Mouse (Mus musculus): ENCODE results near the gene Med31. TPM values are rescaled to one million over a fixed set of nuclear protein-coding genes. Genes with fewer than 3 reads are reported as not detected.
"Not testable (repeated sequence)": the region's sequence is repeated elsewhere in the genome, so short reads cannot be mapped to it uniquely, and the experiment has no call there.

Gene Med31
- total RNA-seq, 4 experiments from 2014 or later = 14.4 to 17.8 (median 15.2) TPM

DNA sequence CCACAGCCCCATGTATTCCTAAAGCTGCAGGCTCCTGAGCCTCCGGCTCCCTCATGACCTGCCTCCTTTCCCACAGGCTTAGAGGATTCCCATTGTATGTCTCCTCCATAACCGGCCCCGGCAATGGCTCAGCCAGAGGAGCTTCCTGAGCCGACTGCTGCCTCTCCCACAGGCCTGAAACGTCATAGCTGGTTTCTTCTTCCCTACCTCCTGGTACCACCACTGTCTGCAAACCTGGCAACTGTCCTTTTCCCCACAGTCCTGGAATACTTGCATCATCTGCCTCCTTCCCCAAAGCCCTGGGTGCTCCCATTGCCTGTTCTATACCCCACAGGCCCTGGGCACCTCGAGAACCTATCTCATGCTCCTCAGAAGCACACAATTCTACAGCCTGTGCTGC lies 10.1 kb downstream of the Med31 start:
- DNase-seq (ENCODE audit: low spot score in 2 of 2) = no peak

DNA sequence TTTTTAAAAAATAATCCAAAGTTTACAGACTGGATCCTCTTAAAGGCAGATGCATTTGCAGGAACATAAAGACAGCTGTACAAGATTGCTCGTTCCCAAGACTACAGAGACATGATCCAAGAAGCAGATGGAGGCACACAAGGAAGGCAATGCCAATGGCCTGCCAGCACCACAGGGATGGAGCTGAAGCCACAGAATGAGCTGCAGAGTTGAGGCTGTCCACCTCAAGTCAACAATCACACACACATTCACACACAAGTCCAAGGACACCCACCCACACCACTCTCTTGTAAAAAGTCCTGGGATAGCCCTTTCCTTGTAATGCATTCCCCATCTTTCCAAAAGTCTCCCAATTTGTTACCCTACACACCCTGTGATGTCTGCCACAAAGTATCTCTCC lies 12.0 kb downstream of the Med31 start:
- DNase-seq (ENCODE audit: low spot score in 2 of 2) = no peak

DNA sequence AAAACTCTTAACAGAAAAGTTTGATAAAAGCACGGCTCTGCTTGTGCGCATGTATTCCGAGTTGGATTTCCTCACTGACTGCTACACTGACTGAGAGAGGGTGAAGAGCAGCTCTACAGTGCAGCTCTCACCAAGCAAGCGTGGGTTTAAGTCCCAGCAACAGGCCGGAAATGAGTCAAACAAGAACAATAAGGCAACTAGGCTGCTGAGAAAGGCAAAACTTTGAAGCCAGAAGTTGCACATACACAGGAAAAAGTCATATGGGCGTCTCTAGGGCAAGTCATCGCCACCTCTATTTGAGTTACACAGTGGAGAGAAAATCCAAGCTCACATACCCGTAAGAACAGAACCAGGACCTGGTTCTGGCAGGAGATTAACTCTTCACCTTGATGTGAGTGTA lies 18.9 kb downstream of the Med31 start:
- no peak for DNase-seq (ENCODE audit: low spot score in 2 of 2)

DNA sequence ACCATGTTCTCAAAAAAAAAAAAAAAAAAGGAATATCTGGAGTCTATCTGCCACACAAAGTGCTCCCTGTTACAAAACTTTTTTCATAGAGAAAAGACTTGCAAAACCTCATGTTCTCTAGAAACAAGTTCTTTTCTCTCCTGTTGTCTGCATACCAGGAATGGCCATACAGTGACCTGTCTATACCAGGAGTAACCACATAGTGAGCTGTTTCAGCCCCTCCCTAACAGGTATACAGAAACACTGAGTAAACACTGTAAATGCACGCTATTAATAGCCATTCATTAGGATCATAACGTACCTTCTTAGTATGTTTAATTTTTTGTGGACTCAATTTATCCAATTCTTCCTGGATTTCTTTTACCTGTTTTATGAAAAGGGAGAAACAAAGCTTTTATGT lies 21.1 kb downstream of the Med31 start:
- no peak for DNase-seq (ENCODE audit: low spot score in 2 of 2)

DNA sequence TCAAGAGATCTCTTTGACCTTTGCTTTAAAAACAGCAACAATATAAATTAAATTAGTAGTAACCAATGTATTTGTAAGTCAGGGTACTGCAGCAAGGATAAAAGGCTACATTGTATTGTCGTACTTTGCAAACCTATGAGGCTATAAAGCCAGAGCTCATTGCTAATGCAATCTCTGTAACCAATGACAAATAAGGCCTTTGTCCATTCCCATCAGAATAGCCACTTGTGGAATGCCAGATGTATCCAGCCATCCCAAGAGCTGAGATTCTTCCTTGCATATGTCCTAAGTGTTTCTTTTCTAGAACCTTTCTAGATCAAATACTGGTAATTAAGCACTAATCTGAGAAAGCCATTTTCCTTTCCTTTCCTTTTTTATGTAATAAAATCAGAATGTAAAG lies 24.5 kb downstream of the Med31 start:
- no peak for DNase-seq (ENCODE audit: low spot score in 2 of 2)

DNA sequence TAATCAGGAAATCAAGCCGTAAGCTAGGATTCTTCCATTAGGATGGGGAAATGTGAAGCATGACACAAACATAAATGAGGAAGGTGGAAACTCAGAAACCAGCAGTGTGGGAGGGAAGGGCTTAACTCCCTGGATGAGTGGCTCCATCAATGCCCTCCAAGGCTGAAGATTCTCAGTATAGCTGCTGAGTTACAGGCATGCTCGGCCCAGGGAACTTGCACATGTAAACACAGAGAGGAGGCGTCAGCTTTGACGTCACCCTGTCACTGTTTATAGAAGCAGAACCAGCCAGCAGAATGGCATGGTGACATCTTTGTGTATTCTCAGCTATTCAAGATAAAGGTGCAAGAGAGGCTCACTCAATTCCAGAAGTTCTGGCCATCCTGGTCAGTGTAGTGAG lies 31.1 kb downstream of the Med31 start:
- DNase-seq (ENCODE audit: low spot score in 2 of 2) = no peak

DNA sequence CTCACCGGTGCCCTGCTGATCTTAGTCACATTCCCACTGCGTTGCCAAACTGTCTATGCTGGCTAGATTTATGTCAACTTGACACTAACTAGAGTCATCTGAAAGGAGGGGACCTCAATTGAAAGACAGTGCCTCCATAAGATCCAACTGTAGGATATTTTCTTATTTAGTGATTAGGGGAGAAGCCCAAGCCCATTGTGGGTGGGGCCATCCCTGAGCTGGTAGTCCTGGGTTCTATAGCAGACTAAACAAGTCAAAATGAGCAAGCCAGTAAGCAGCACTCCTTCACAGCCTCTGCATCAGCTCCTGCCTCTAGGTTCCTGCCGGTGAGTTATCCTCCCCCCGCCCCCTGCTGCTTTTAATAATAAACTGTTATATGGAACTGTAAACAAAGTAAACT lies 34.3 kb downstream of the Med31 start:
- DNase-seq (ENCODE audit: low spot score in 2 of 2) = no peak

DNA sequence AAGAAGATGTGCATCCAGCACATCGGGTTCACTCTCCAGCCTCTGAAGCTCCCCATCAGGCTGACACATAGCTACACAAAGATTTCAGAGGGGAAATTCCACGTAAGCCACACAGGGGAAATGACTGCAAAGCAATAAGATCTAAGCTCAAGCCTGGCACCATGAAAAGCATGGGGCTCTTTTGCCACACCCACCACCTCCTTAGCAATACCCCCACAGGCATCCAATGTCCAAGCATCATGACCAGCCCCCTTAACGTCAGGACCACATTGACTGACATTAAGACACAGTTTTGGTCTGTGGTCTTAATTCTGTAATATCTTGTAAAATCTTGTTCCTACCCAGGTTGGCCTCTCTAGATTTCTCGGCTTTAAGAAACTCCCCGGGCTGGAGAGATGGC lies 34.8 kb downstream of the Med31 start:
- DNase-seq (ENCODE audit: low spot score in 2 of 2) = no peak

DNA sequence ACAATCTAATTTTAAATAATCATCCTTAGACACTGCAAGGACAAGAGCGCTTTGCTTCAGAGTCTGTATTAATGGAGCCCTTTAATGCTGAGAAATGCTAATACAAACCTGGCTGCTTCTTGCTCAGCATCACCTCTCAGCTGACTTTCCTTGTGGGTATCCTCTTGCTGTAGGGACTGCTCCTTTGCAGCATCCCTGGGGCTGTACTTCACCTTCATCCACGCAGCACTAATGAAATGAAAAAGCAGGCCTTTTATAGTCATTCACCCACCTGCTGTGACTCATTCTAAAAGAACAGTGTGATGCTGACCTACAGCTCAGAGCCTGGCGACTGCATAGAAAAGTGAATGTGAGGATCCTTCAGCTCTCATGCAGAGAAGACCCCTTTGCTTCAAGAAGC lies 38.8 kb downstream of the Med31 start:
- no peak for DNase-seq (ENCODE audit: low spot score in 2 of 2)

DNA sequence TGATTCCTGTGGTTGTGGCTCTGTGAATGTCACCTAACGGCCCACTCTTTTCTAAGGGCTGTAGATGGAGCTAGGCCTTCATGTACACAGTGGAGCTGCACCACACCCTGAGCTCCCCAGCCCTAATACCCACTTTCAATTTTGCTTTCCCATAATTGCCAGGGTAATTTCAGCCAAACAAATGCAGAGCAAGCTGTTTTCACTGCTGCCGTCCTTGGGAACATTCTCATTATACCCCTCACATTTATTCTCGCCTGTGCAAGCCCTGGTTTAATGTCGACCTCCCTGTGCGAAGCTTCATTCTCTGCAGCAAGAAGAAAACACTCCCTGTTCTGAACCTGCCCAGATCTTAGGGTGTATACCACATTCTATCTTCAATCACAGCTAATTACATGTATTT lies 39.4 kb downstream of the Med31 start:
- DNase-seq (ENCODE audit: low spot score in 2 of 2) = no peak

DNA sequence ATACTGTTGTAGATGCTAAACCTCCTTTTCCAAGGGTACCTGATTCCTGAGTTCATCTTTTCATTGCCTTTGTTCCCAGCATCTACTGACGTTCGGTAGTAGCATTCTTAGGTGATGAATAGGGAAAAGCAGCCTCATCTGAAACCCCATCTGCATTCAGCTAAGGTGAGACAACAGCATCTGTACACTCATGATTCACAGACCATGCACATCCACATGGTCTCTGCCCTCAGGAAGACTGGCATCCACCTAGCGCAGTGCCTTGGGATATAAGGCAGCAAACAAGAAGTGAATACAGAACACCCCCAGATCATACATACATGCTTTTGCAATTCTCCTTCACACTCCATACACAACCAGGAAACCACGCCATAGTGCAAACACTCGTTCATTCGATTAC lies 40.7 kb downstream of the Med31 start:
- no peak for DNase-seq (ENCODE audit: low spot score in 2 of 2)

DNA sequence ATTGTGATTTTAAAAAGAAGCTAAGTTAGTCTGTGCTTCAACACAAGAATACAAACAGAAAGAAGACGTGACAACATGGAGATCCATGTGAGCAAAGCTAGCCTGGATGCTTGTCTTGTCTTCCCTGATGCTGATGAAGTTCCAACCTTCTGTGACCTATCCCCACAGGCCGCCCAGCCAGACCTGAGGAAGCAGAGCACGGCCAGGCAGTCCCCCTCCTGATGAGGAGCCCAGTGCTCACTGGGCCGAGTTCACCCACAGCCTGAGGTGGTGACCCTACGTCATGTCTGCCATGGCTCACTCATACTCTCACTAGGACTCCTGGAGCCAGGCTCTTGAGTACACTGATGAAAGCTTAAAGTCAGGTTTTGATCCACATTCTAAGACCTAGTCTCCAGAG lies 41.9 kb downstream of the Med31 start:
- no peak for DNase-seq (ENCODE audit: low spot score in 2 of 2)

DNA sequence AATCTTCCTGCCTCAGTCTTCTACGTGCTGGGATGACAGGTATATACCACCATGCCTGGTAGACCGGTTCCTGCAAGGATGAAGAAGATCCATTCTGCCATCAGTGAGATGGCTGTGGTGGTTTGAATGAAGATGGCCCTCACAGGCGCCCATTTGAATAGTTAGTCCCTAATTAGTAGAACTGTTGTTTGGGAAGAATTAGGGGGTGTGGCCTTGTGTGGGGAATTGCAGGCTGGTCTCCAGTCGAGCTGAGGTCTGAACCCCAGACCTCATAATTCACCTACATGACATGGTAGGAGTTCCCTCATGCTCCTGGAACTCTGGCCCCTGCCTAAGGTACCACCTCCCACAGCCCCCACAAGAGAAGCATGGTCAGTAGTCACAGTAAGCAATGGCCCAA lies 43.5 kb downstream of the Med31 start:
- not testable (repeated sequence) for DNase-seq (ENCODE audit: low spot score in 2 of 2)

DNA sequence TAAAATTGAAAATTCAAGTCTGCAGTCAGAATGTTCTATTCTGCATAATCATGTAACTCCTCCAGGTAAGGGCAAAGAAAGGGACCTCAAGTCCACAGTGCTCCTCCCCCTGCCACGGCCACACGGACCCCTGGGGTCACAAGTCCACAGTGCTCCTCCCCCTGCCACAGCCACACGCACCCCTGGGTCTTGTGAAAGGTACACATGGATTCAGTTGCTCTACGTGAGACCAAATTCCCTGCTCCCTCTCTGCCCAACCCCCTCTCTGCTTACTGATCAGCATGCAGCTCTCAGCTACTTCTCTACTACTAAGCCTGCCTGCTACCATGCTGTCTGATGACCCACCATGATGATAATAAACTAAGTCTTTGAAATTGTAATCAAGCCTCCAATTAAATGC lies 45.5 kb downstream of the Med31 start:
- DNase-seq (ENCODE audit: low spot score in 2 of 2) = no peak

DNA sequence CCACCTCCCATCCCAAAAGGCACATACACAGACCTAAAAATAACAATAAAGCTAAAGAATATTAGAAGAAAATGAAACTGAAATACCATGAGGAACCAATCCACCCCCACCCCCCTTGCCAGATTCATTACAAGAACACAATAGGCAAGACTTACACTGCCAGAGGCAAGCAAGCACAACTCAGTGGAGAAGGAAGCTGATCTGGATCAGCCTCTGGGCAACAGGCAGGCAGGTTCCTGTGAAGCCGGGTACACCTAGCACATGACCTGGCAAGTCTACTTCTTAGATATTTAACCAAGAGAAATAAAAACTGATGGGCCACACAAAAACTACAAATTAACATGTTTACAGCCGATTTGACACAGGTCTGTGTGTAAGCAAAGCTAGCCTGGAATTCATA lies 52.2 kb downstream of the Med31 start:
- DNase-seq (ENCODE audit: low spot score in 2 of 2) = no peak

Other genes with a start within 250 kb of the Med31 start
- gene Aipl1, start 178.1 kb downstream of the Med31 start, total RNA-seq (2022) = under 1 TPM in 1 of 4 experiments, not detected in 3; 0.14 TPM
- 1 to 10 TPM in 2 of 4 experiments, under 1 TPM in 2; 0.23 to 2.0 (median 0.98) TPM for gene Pimreg, start 173.6 kb downstream of the Med31 start, total RNA-seq (2022)
- gene Pitpnm3, start 79.8 kb downstream of the Med31 start, total RNA-seq (2022) = 10 to 100 TPM; 67.0 to 79.6 (median 74.5) TPM
- gene Gm43951, start 8.8 kb downstream of the Med31 start, total RNA-seq (2022) = 10 to 100 TPM in 2 of 4 experiments, 1 to 10 TPM in 2; 8.3 to 12.7 (median 10.1) TPM
- gene 4933427D14Rik, start 8.1 kb downstream of the Med31 start, total RNA-seq (2022) = 10 to 100 TPM; 23.7 to 35.2 (median 28.0) TPM
- 10 to 100 TPM; 24.9 to 37.3 (median 30.2) TPM for gene Txndc17, start 8.0 kb downstream of the Med31 start, total RNA-seq (2022)
- 10 to 100 TPM; 15.6 to 18.8 (median 17.2) TPM for gene Slc13a5, start 51.6 kb upstream of the Med31 start, total RNA-seq (2022)
- 10 to 100 TPM in 2 of 4 experiments, 1 to 10 TPM in 2; 5.6 to 11.8 (median 10.1) TPM for gene Xaf1, start 86.0 kb upstream of the Med31 start, total RNA-seq (2022)
- not detected for gene Fbxo39, start 98.9 kb upstream of the Med31 start, total RNA-seq (2022)
- 1 to 10 TPM; 1.3 to 3.5 (median 2.5) TPM for gene Tekt1, start 146.8 kb upstream of the Med31 start, total RNA-seq (2022)
- gene Smtnl2, start 196.1 kb upstream of the Med31 start, total RNA-seq (2022) = 1 to 10 TPM in 2 of 4 experiments, under 1 TPM in 2; 0.89 to 2.9 (median 1.1) TPM
- under 1 TPM in 1 of 4 experiments, not detected in 3; 0.23 TPM for gene Ggt6, start 219.9 kb upstream of the Med31 start, total RNA-seq (2022)
- gene Mybbp1a, start 225.8 kb upstream of the Med31 start, total RNA-seq (2022) = 10 to 100 TPM; 48.1 to 54.6 (median 51.3) TPM